Mouse (Mus musculus): ENCODE results near the gene Slc7a5. TPM values are rescaled to one million over a fixed set of nuclear protein-coding genes. Genes with fewer than 3 reads are reported as not detected.

Slc7a5 gene
- total RNA-seq, 2 experiments from 2014 or later, result 1.0 to 1.3 TPM

GRCm38 (mm10) chr8:121932668-121933520 lies 25.4 kb upstream of the Slc7a5 start:
- intact Hi-C loops (cut with DNase I), result no loop called here
- Histone ChIP-seq H3K4me3 (no peak overlapping the region), H3K27ac (peak overlapping the region; percentile 78)
- DNase-seq, result no peak
- TF ChIP-seq CTCF (IDR thresholded peaks at IDR 0.05), result peak; percentile 13; the same call in 1 of the 2 replicates

- DNase-seq, result peak; percentile 76
- intact Hi-C loops (cut with DNase I), result no loop called here
- peak overlapping the region; percentile 78 for H3K27ac ChIP-seq
- TF ChIP-seq CTCF (IDR thresholded peaks at IDR 0.05), result no peak
- no peak overlapping the region for H3K4me3 ChIP-seq
These were observed 24.7 kb upstream of the Slc7a5 start for GRCm38 (mm10) chr8:121932026-121932667.

GRCm38 (mm10) chr8:121931571-121931970 lies 24.1 kb upstream of the Slc7a5 start:
- intact Hi-C loops (cut with DNase I), result no loop called here
- Histone ChIP-seq H3K27ac (no peak overlapping the region), H3K4me3 (no peak overlapping the region)
- no peak for TF ChIP-seq CTCF (IDR thresholded peaks at IDR 0.05)
- DNase-seq, result no peak

- Histone ChIP-seq H3K4me3 (no peak overlapping the region), H3K27ac (no peak overlapping the region)
- intact Hi-C loops (cut with DNase I), result no loop called here
- DNase-seq, result no peak
- no peak for TF ChIP-seq CTCF (IDR thresholded peaks at IDR 0.05)
These were observed 22.6 kb upstream of the Slc7a5 start for GRCm38 (mm10) chr8:121930047-121930446.

GRCm38 (mm10) chr8:121927316-121927715 lies 19.8 kb upstream of the Slc7a5 start:
- TF ChIP-seq CTCF (IDR thresholded peaks at IDR 0.05), result peak; percentile 72
- no peak overlapping the region for H3K27ac ChIP-seq
- intact Hi-C loops (cut with DNase I), result loop anchor here (10.0 kb wide), 1 partner anchor 233 kb away; no protein-coding TSS in a partner anchor
- H3K4me3 ChIP-seq, result no peak overlapping the region
- DNase-seq, result peak; percentile 74

GRCm38 (mm10) chr8:121926266-121926665 lies 18.8 kb upstream of the Slc7a5 start:
- Histone ChIP-seq H3K27ac (no peak overlapping the region), H3K4me3 (no peak overlapping the region)
- no peak for TF ChIP-seq CTCF (IDR thresholded peaks at IDR 0.05)
- intact Hi-C loops (cut with DNase I), result loop anchor here (10.0 kb wide), 1 partner anchor 231 kb away; no protein-coding TSS in a partner anchor
- no peak for DNase-seq

- intact Hi-C loops (cut with DNase I), result loop anchor here (1.0 to 10.0 kb wide), 2 partner anchors 75 to 231 kb away; no protein-coding TSS in a partner anchor
- peak; percentile 82 for DNase-seq
- Histone ChIP-seq H3K4me3 (no peak overlapping the region), H3K27ac (no peak overlapping the region)
- TF ChIP-seq CTCF (IDR thresholded peaks at IDR 0.05), result peak; percentile 93
These were observed 18.1 kb upstream of the Slc7a5 start for GRCm38 (mm10) chr8:121925624-121926023.

GRCm38 (mm10) chr8:121924681-121925080 lies 17.2 kb upstream of the Slc7a5 start:
- Histone ChIP-seq H3K4me3 (no peak overlapping the region), H3K27ac (no peak overlapping the region)
- TF ChIP-seq CTCF (IDR thresholded peaks at IDR 0.05), result no peak
- intact Hi-C loops (cut with DNase I), result loop anchor here (1.0 to 10.0 kb wide), 2 partner anchors 74 to 230 kb away; no protein-coding TSS in a partner anchor
- DNase-seq, result no peak

GRCm38 (mm10) chr8:121922101-121922500 lies 14.6 kb upstream of the Slc7a5 start:
- Histone ChIP-seq H3K27ac (peak overlapping the region; percentile 54), H3K4me3 (no peak overlapping the region)
- DNase-seq, result peak; percentile 67
- no peak for TF ChIP-seq CTCF (IDR thresholded peaks at IDR 0.05)
- intact Hi-C loops (cut with DNase I), result loop anchor here (10.0 kb wide), 1 partner anchor 227 kb away; no protein-coding TSS in a partner anchor

- Histone ChIP-seq H3K27ac (peak overlapping the region; percentile 54), H3K4me3 (no peak overlapping the region)
- intact Hi-C loops (cut with DNase I), result loop anchor here (10.0 kb wide), 1 partner anchor 227 kb away; no protein-coding TSS in a partner anchor
- no peak for TF ChIP-seq CTCF (IDR thresholded peaks at IDR 0.05)
- DNase-seq, result no peak
These were observed 14.1 kb upstream of the Slc7a5 start for GRCm38 (mm10) chr8:121921582-121921981.

- H3K4me3 ChIP-seq, result no peak overlapping the region
These were observed 12.2 kb upstream of the Slc7a5 start for GRCm38 (mm10) chr8:121919731-121920130.

GRCm38 (mm10) chr8:121919158-121919557 lies 11.7 kb upstream of the Slc7a5 start:
- Histone ChIP-seq H3K27ac (no peak overlapping the region), H3K4me3 (no peak overlapping the region)
- TF ChIP-seq CTCF (IDR thresholded peaks at IDR 0.05), result no peak
- no peak for DNase-seq
- intact Hi-C loops (cut with DNase I), result no loop called here

More at GRCm38 (mm10) chr8:121919731-121920130, 12.2 kb upstream of the Slc7a5 start:
- no peak for TF ChIP-seq CTCF (IDR thresholded peaks at IDR 0.05)
- no peak overlapping the region for H3K27ac ChIP-seq
- peak; percentile 63 for DNase-seq
- intact Hi-C loops (cut with DNase I), result loop anchor here (10.0 kb wide), 1 partner anchor 225 kb away; no protein-coding TSS in a partner anchor

GRCm38 (mm10) chr8:121913378-121913777 lies 5.9 kb upstream of the Slc7a5 start:
- intact Hi-C loops (cut with DNase I), result no loop called here
- TF ChIP-seq CTCF (IDR thresholded peaks at IDR 0.05), result no peak
- no peak for DNase-seq
- no peak overlapping the region for H3K4me3 ChIP-seq
- H3K27ac ChIP-seq, result no peak overlapping the region

Measured in gastrocnemius, adult 2 months (tissue).